Mouse (Mus musculus) lung, adult 2 months (tissue): ENCODE results near the gene Arrdc1.

Source experiments
- CTCF ChIP-seq: fragments of 200-500 bp; IDR thresholded peaks from 2 replicates; pipeline ENCODE4 v1.5.1; 2011; ENCODE audit warnings: mild to moderate bottlenecking, low read length, control low read depth; ENCODE audit not compliant: insufficient read depth
- POLR2A ChIP-seq: fragments of 200-500 bp; IDR thresholded peaks from 2 replicates; pipeline ENCODE4 v1.6.1; 2011; ENCODE audit warnings: low read depth, mild to moderate bottlenecking, control low read depth, low read length, borderline replicate concordance; ENCODE audit errors: extremely low read depth

- peak; percentile 33 for TF ChIP-seq CTCF
- TF ChIP-seq POLR2A, result no peak
Measured at GRCm38 (mm10) chr2:24923561-24923960, 11.5 kb downstream of the Arrdc1 start.
